Mouse (Mus musculus) CD4-positive, CD25-positive, alpha-beta regulatory T cell, adult 2 months (primary cell): Measurements from ENCODE around the gene Slc6a6.

Experiments used
- DNase-seq: peaks from one replicate; pipeline ENCODE4 v3.0.0-alpha.2; 2012; ENCODE audit warnings: low read depth, low spot score

Gene Slc6a6

GRCm38 (mm10) chr6:91720588-91721214 is 36.8 kb downstream of the Slc6a6 start:
- no peak for DNase-seq

- DNase-seq: no peak
Measured at GRCm38 (mm10) chr6:91721215-91721701, 37.4 kb downstream of the Slc6a6 start.

GRCm38 (mm10) chr6:91727361-91727760 is 43.5 kb downstream of the Slc6a6 start:
- no peak for DNase-seq

GRCm38 (mm10) chr6:91728939-91729619 is 45.2 kb downstream of the Slc6a6 start:
- DNase-seq: no peak

GRCm38 (mm10) chr6:91729677-91730127 is 45.8 kb downstream of the Slc6a6 start:
- DNase-seq: no peak

- DNase-seq: no peak
Measured at GRCm38 (mm10) chr6:91732138-91732537, 48.3 kb downstream of the Slc6a6 start.

GRCm38 (mm10) chr6:91736471-91736870 is 52.6 kb downstream of the Slc6a6 start:
- DNase-seq: no peak

GRCm38 (mm10) chr6:91737451-91737850 is 53.6 kb downstream of the Slc6a6 start:
- no peak for DNase-seq

GRCm38 (mm10) chr6:91738058-91738457 is 54.2 kb downstream of the Slc6a6 start:
- no peak for DNase-seq

GRCm38 (mm10) chr6:91741046-91741445 is 57.2 kb downstream of the Slc6a6 start:
- peak; percentile 76 for DNase-seq

GRCm38 (mm10) chr6:91742466-91742865 is 58.6 kb downstream of the Slc6a6 start:
- DNase-seq: no peak

GRCm38 (mm10) chr6:91742995-91743394 is 59.1 kb downstream of the Slc6a6 start:
- no peak for DNase-seq

- DNase-seq: no peak
Measured at GRCm38 (mm10) chr6:91743886-91744285, 60.0 kb downstream of the Slc6a6 start.

GRCm38 (mm10) chr6:91745246-91745645 is 61.4 kb downstream of the Slc6a6 start:
- DNase-seq: no peak

GRCm38 (mm10) chr6:91745947-91746582 is 62.2 kb downstream of the Slc6a6 start:
- DNase-seq: no peak

GRCm38 (mm10) chr6:91746776-91747175 is 62.9 kb downstream of the Slc6a6 start:
- no peak for DNase-seq

GRCm38 (mm10) chr6:91750976-91751375 is 67.1 kb downstream of the Slc6a6 start:
- peak; percentile 16 for DNase-seq

GRCm38 (mm10) chr6:91752884-91753283 is 69.0 kb downstream of the Slc6a6 start:
- DNase-seq: no peak

GRCm38 (mm10) chr6:91754098-91754497 is 70.2 kb downstream of the Slc6a6 start:
- DNase-seq: no peak

- no peak for DNase-seq
Measured at GRCm38 (mm10) chr6:91754845-91755244, 71.0 kb downstream of the Slc6a6 start.

GRCm38 (mm10) chr6:91762051-91762742 is 78.3 kb downstream of the Slc6a6 start:
- no peak for DNase-seq

- no peak for DNase-seq
Measured at GRCm38 (mm10) chr6:91767550-91767949, 83.7 kb downstream of the Slc6a6 start.
